Mouse (Mus musculus) left cerebral cortex, postnatal 10 days (tissue): ENCODE measurements around the gene Immt. TPM values are rescaled to one million over a fixed set of nuclear protein-coding genes. Genes with fewer than 3 reads are reported as not detected.

Experiments used
- total RNA-seq, 2 experiments: library from RNA; stranded (reverse); gene quantifications; 2 replicates each; pipeline ENCODE4 v1.2.3; 2021

Gene Immt
- total RNA-seq, 2 experiments from 2014 or later = 145 to 147 TPM

Other genes starting within 250 kb of the Immt start
- 10 to 100 TPM; 25.5 to 29.9 TPM for gene Kdm3a, start 198.3 kb upstream of the Immt start, total RNA-seq
- gene Reep1, start 123.8 kb upstream of the Immt start, total RNA-seq = 100 to 1,000 TPM; 173 to 187 TPM
- gene Mrpl35, start 4.4 kb upstream of the Immt start, total RNA-seq = 10 to 100 TPM; 28.2 to 31.0 TPM
- gene Ptcd3, start 77.4 kb downstream of the Immt start, total RNA-seq = 10 to 100 TPM; 70.2 to 76.2 TPM
- 10 to 100 TPM; 33.5 to 37.2 TPM for gene Polr1a, start 77.7 kb downstream of the Immt start, total RNA-seq